Mouse (Mus musculus): ENCODE measurements at regions not wholly inside any gene's neighbourhood (a gene's known extent, or its start where the extent isn't known, plus 50 kb on each side); places are given as distances from the start of the nearest gene placed in this dataset.

DNA sequence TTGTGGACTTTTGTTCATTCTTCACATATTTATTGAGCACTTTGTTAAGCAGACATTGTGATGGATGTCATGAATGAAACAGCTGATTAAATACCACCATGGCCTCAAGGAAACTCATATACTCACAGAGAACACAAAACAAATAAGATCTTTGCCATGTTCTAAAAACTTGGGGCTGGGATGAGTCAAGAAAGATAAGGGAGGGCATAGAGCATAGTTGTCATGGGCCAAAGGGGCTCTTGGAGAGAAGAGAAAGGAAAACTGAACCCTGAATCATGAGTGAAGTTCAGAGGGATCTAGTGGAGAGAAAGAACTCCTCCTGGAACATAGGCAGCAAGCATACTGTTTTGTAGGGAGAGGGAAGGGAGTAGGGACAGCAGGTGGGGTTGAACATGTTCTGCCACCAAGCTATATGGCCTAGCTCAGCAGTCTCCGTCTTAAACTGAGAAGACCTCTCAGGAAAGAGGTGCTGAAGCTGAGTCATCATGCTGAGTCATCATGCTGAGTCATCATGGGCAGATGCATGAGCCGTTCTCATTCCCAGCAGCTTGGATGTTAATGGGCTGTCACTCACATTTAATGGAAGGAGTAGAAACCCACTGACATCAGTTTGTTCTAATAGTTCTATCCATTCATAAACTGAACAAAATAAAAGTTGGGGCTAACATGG, 69.6 kb downstream of the Cetn3 start:
- Histone ChIP-seq H3K36me3 (ENCODE audit: poor library complexity, severe bottlenecking) (no peaks in the 10 kb centered on the region), H3K9me3 (replicated peaks) (no peaks in the 10 kb centered on the region), H3K27me3 (no peaks in the 10 kb centered on the region), H3K9ac (no peak overlapping the region), H3K4me3 (no peak overlapping the region), H3K4me1 (no peaks in the 10 kb centered on the region), H3K27ac (no peak overlapping the region), H3K4me2 (no peak overlapping the region)
- no peak for ATAC-seq
- 66% methylated on average over 2 of the region's 2 CpGs for WGBS

- no peak overlapping the region for H3K27ac ChIP-seq
- ATAC-seq: no peak
- no peaks in the 10 kb centered on the region for H3K27me3 ChIP-seq
- H3K4me2 ChIP-seq: no peak overlapping the region
- no peak overlapping the region for H3K9ac ChIP-seq
- whole genome bisulfite sequencing: 71% methylated on average over 4 of the region's 4 CpGs
- no peaks in the 10 kb centered on the region for H3K36me3 ChIP-seq (ENCODE audit: poor library complexity, severe bottlenecking)
- H3K4me1 ChIP-seq: no peaks in the 10 kb centered on the region
- H3K4me3 ChIP-seq: no peak overlapping the region
- no peaks in the 10 kb centered on the region for H3K9me3 ChIP-seq (replicated peaks)
Observed at GRCm38 (mm10) chr13:81856072-81856471, 73.2 kb downstream of the Cetn3 start.

- no peak overlapping the region for H3K27ac ChIP-seq
- WGBS: 76% methylated on average over 4 of the region's 4 CpGs
- H3K27me3 ChIP-seq: no peaks in the 10 kb centered on the region
- H3K4me1 ChIP-seq: no peaks in the 10 kb centered on the region
- no peaks in the 10 kb centered on the region for H3K36me3 ChIP-seq (ENCODE audit: poor library complexity, severe bottlenecking)
- H3K9ac ChIP-seq: no peak overlapping the region
- H3K4me2 ChIP-seq: no peak overlapping the region
- no peaks in the 10 kb centered on the region for H3K9me3 ChIP-seq (replicated peaks)
- no peak for ATAC-seq
- H3K4me3 ChIP-seq: no peak overlapping the region
Observed at GRCm38 (mm10) chr13:81860683-81861082, 77.8 kb downstream of the Cetn3 start.

GRCm38 (mm10) chr13:81861886-81862600, 79.2 kb downstream of the Cetn3 start:
- no peaks in the 10 kb centered on the region for H3K36me3 ChIP-seq (ENCODE audit: poor library complexity, severe bottlenecking)
- no peak overlapping the region for H3K27ac ChIP-seq
- no peak overlapping the region for H3K4me3 ChIP-seq
- H3K4me2 ChIP-seq: no peak overlapping the region
- whole genome bisulfite sequencing: 89% methylated on average over 5 of the region's 5 CpGs
- no peaks in the 10 kb centered on the region for H3K4me1 ChIP-seq
- H3K9me3 ChIP-seq (replicated peaks): no peaks in the 10 kb centered on the region
- no peaks in the 10 kb centered on the region for H3K27me3 ChIP-seq
- ATAC-seq: no peak
- H3K9ac ChIP-seq: no peak overlapping the region

DNA sequence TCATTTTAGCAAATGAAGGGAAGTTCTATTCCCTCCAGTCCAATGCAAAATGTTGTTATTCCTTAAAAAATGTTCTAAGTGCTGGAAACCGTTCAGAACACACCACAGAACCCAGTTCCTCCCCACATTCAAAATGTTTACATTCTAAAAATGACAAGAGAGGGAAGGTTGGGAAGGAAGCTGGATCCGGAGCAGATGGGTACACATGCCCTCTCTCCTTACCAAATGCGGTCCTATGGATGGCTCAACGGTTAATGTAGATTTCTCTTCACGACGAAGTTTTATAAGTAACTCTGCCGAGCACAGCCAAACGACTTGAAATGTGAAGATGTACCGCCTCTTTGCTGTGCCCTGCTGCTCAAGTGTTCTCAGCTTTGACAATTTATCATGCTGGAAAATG, 88.3 kb downstream of the Cetn3 start:
- no peak overlapping the region for H3K27ac ChIP-seq
- no peak overlapping the region for H3K4me2 ChIP-seq
- no peak for ATAC-seq
- H3K9ac ChIP-seq: no peak overlapping the region
- no peaks in the 10 kb centered on the region for H3K27me3 ChIP-seq
- H3K4me1 ChIP-seq: no peaks in the 10 kb centered on the region
- no peak overlapping the region for H3K4me3 ChIP-seq
- no peaks in the 10 kb centered on the region for H3K36me3 ChIP-seq (ENCODE audit: poor library complexity, severe bottlenecking)
- 76% methylated on average over 9 of the region's 9 CpGs for WGBS
- no peaks in the 10 kb centered on the region for H3K9me3 ChIP-seq (replicated peaks)

- H3K27me3 ChIP-seq: no peaks in the 10 kb centered on the region
- H3K9ac ChIP-seq: no peak overlapping the region
- no peaks in the 10 kb centered on the region for H3K4me1 ChIP-seq
- no peak overlapping the region for H3K4me2 ChIP-seq
- H3K4me3 ChIP-seq: no peak overlapping the region
- 32% methylated on average over 6 of the region's 6 CpGs for WGBS
- no peak for ATAC-seq
- no peak overlapping the region for H3K27ac ChIP-seq
- H3K36me3 ChIP-seq (ENCODE audit: poor library complexity, severe bottlenecking): no peaks in the 10 kb centered on the region
- H3K9me3 ChIP-seq (replicated peaks): no peaks in the 10 kb centered on the region
Observed at GRCm38 (mm10) chr13:81885879-81886278, 103.0 kb downstream of the Cetn3 start.

GRCm38 (mm10) chr13:81930266-81930665, 147.4 kb downstream of the Cetn3 start:
- Histone ChIP-seq H3K4me1 (no peaks in the 10 kb centered on the region), H3K36me3 (ENCODE audit: poor library complexity, severe bottlenecking) (no peaks in the 10 kb centered on the region), H3K27ac (no peak overlapping the region), H3K4me2 (no peak overlapping the region), H3K27me3 (no peaks in the 10 kb centered on the region), H3K9me3 (replicated peaks) (no peaks in the 10 kb centered on the region), H3K9ac (no peak overlapping the region), H3K4me3 (no peak overlapping the region)
- WGBS: 82% methylated on average over 4 of the region's 4 CpGs
- ATAC-seq: no peak

GRCm38 (mm10) chr13:81931199-81931598, 148.3 kb downstream of the Cetn3 start:
- Histone ChIP-seq H3K4me2 (no peak overlapping the region), H3K36me3 (ENCODE audit: poor library complexity, severe bottlenecking) (no peaks in the 10 kb centered on the region), H3K4me3 (no peak overlapping the region), H3K27me3 (no peaks in the 10 kb centered on the region), H3K9ac (no peak overlapping the region), H3K27ac (no peak overlapping the region), H3K9me3 (replicated peaks) (no peaks in the 10 kb centered on the region), H3K4me1 (no peaks in the 10 kb centered on the region)
- ATAC-seq: no peak
- WGBS: 87% methylated on average over 2 of the region's 2 CpGs

- Histone ChIP-seq H3K4me1 (peaks cover 4% of the 10 kb centered on the region; the same call in 1 of the 2 replicates), H3K27ac (0 out of 2 replicates have a peak overlapping the region, but pooled peaks have one; percentile 12), H3K27me3 (no peaks in the 10 kb centered on the region), H3K4me3 (no peak overlapping the region), H3K4me2 (no peak overlapping the region), H3K36me3 (ENCODE audit: poor library complexity, severe bottlenecking) (no peaks in the 10 kb centered on the region), H3K9ac (no peak overlapping the region), H3K9me3 (replicated peaks) (no peaks in the 10 kb centered on the region)
- 56% methylated on average over 3 of the region's 3 CpGs for WGBS
- ATAC-seq: no peak; the same call in 1 of the 2 replicates
Observed at GRCm38 (mm10) chr13:81937061-81937460, 154.2 kb downstream of the Cetn3 start.

GRCm38 (mm10) chr13:81944047-81944446, 161.2 kb downstream of the Cetn3 start:
- Histone ChIP-seq H3K4me3 (peak overlapping the region; percentile 30), H3K27me3 (no peaks in the 10 kb centered on the region), H3K9ac (no peak overlapping the region), H3K27ac (peak overlapping the region; percentile 25; the same call in 1 of the 2 replicates), H3K4me2 (peak overlapping the region; percentile 53), H3K4me1 (peaks cover 17% of the 10 kb centered on the region), H3K36me3 (ENCODE audit: poor library complexity, severe bottlenecking) (no peaks in the 10 kb centered on the region), H3K9me3 (replicated peaks) (no peaks in the 10 kb centered on the region)
- ATAC-seq: peak; percentile 91
- 14% methylated on average over 9 of the region's 9 CpGs for WGBS

GRCm38 (mm10) chr13:81944469-81944868, 161.6 kb downstream of the Cetn3 start:
- Histone ChIP-seq H3K4me3 (peak overlapping the region; percentile 30), H3K4me1 (peaks cover 17% of the 10 kb centered on the region), H3K9ac (no peak overlapping the region), H3K9me3 (replicated peaks) (no peaks in the 10 kb centered on the region), H3K4me2 (peak overlapping the region; percentile 53), H3K27ac (peak overlapping the region; percentile 25; the same call in 1 of the 2 replicates), H3K36me3 (ENCODE audit: poor library complexity, severe bottlenecking) (no peaks in the 10 kb centered on the region), H3K27me3 (no peaks in the 10 kb centered on the region)
- 42% methylated on average over 6 of the region's 6 CpGs for WGBS
- ATAC-seq: peak; percentile 90

- Histone ChIP-seq H3K4me3 (peak overlapping the region; percentile 27), H3K9ac (peak overlapping the region; percentile 56), H3K27me3 (no peaks in the 10 kb centered on the region), H3K9me3 (replicated peaks) (no peaks in the 10 kb centered on the region), H3K36me3 (ENCODE audit: poor library complexity, severe bottlenecking) (no peaks in the 10 kb centered on the region), H3K4me1 (peaks cover 17% of the 10 kb centered on the region), H3K27ac (no peak overlapping the region; the same call in 1 of the 2 replicates), H3K4me2 (peak overlapping the region; percentile 55)
- WGBS: 5% methylated on average over 9 of the region's 9 CpGs
- ATAC-seq: peak; percentile 36; the same call in 1 of the 2 replicates
Observed at GRCm38 (mm10) chr13:81945741-81946140, 162.9 kb downstream of the Cetn3 start.

Data from forebrain, embryonic 13.5 days (tissue).